Mouse (Mus musculus) mature B cell (primary cell): ENCODE results near the gene Dzip1l.

Experiments used
- in situ Hi-C: fragments of 300-500 bp; cut with MboI; formaldehyde crosslinking; loops from 2 replicates; pipeline ENCODE4 v1.14.3; 2019

The Dzip1l gene

GRCm38 (mm10) chr9:99660756-99661155 lies 31.5 kb downstream of the Dzip1l start:
- in situ Hi-C loops, result no loop called here

GRCm38 (mm10) chr9:99661606-99662166 lies 32.4 kb downstream of the Dzip1l start:
- in situ Hi-C loops, result no loop called here

- in situ Hi-C loops, result no loop called here
Measured at GRCm38 (mm10) chr9:99662406-99662805, 33.1 kb downstream of the Dzip1l start.

GRCm38 (mm10) chr9:99662887-99663286 lies 33.6 kb downstream of the Dzip1l start:
- in situ Hi-C loops, result no loop called here

- in situ Hi-C loops, result no loop called here
Measured at GRCm38 (mm10) chr9:99667596-99667995, 38.3 kb downstream of the Dzip1l start.

DNA sequence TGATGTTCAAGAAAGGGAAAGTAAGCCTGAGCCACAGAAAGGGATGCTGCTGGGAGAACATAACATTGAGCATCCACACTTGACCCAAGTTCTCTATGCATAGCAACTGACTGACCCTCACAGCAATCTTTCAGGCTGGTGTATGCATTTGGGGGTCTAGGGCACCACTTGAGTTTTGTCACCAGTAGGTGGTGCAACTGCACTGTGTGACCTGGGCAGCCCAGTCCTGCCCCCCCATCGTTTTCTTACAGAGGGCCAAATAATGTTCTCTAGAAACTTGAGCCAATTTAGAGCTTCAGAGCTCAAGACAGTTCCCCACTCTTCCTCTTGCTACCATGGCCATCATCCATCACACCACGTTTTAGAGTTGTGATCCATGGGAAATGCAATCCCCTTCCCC lies 42.3 kb downstream of the Dzip1l start:
- in situ Hi-C loops, result no loop called here

- in situ Hi-C loops, result no loop called here
Measured at GRCm38 (mm10) chr9:99675714-99676113, 46.4 kb downstream of the Dzip1l start.

GRCm38 (mm10) chr9:99681980-99682570 lies 52.8 kb downstream of the Dzip1l start:
- in situ Hi-C loops, result no loop called here

DNA sequence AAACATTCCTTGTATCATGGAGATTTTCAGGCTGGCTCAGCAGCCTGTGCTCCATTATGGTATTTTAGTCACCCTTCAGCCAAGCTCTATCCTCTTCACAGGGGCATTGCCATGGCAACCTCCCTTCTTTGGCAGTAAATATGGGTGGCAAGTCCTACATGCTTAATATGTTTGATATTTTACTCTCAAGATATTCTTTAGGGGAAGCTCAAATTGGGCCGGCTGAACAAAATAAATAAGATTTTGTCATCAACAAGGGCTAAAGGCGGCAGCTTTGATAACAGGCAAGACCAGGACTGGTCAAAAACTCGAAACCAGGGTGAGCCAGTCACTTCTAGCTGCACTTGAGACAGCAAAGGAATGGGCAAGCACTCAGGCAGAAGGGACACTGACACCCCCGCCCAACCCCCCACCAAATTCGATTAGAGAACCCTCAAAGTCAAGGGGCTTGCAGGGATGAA lies 55.8 kb downstream of the Dzip1l start:
- in situ Hi-C loops, result no loop called here

DNA sequence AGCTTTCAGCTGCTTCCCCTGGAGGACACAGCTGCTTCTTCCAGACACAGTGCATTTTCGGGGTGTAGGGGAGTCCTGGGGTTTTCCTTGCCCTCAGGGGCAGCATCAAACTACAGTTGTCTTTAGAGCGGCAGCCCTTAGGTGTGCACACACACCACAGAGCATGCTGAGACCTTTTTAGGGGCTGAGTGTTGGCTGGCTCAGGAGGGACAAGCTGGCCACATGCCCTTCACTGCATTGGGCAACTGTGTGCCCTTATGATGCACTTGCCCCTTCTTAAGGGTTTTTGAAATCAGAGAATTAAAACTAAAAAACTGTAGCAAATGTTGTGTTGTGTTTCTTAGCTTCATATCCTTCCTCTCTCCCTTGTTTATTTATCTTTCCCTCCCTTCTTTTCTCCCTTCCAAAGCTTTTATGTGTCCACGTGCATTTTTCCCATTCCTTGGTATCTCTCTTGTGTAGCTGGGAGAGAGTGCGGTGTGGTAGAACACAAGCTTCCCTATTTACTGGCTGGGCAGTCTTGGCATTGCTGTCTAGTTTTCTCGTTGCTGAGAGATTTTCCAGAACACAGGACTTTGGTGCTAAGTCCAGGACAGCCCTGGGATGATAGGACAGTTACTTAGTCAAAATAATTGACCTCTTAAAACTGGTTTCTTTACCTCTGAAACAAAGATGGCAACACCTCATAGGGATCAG lies 56.4 kb downstream of the Dzip1l start:
- in situ Hi-C loops, result no loop called here

GRCm38 (mm10) chr9:99689796-99690195 lies 60.5 kb downstream of the Dzip1l start:
- in situ Hi-C loops, result no loop called here

GRCm38 (mm10) chr9:99690386-99690785 lies 61.1 kb downstream of the Dzip1l start:
- in situ Hi-C loops, result no loop called here

DNA sequence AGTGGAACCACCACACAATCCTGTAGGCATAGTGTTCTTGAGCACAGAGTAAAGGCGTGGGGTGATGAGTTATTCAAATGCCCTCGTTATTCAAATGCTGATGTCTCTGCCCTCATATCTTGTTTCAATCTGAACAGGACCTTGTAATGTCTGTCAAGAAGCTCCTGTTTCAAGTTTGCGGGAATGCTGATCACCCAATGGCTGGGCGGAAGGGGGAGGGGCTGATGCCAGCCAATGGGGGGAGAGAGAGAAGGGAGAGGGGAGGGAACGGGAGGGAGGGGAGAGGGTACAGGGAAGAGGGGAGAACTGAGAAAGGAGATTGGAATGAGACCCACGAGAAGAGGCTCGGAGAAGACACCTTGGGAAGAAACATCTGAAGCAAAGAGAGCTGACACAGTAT lies 65.7 kb downstream of the Dzip1l start:
- in situ Hi-C loops, result no loop called here

- in situ Hi-C loops, result no loop called here
Measured at GRCm38 (mm10) chr9:99699752-99700389, 70.6 kb downstream of the Dzip1l start.

- in situ Hi-C loops, result no loop called here
Measured at GRCm38 (mm10) chr9:99701187-99701586, 71.9 kb downstream of the Dzip1l start.

DNA sequence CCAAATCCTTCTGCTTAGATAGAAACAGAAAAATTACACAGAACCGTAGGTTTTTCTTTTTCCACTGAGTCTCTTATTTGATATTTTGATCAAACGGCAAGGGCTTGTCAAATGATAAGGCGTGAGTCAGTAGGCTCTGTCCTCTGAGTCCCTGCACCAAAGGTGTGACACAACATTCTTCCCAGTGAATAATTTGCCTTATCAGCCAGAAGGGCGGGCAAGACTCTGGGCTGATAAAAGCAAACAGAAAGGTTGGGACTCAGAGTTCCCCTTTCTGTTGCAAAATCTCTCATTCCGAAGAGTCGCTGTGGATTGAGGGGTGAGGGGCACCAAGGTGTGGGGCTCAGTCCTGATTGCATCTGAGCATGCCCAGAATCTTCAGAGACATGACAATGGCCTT lies 72.9 kb downstream of the Dzip1l start:
- in situ Hi-C loops, result no loop called here

- in situ Hi-C loops, result no loop called here
Measured at GRCm38 (mm10) chr9:99703711-99704110, 74.4 kb downstream of the Dzip1l start.

GRCm38 (mm10) chr9:99706264-99706663 lies 77.0 kb downstream of the Dzip1l start:
- in situ Hi-C loops, result no loop called here

- in situ Hi-C loops, result no loop called here
Measured at GRCm38 (mm10) chr9:99707425-99708126, 78.3 kb downstream of the Dzip1l start.

DNA sequence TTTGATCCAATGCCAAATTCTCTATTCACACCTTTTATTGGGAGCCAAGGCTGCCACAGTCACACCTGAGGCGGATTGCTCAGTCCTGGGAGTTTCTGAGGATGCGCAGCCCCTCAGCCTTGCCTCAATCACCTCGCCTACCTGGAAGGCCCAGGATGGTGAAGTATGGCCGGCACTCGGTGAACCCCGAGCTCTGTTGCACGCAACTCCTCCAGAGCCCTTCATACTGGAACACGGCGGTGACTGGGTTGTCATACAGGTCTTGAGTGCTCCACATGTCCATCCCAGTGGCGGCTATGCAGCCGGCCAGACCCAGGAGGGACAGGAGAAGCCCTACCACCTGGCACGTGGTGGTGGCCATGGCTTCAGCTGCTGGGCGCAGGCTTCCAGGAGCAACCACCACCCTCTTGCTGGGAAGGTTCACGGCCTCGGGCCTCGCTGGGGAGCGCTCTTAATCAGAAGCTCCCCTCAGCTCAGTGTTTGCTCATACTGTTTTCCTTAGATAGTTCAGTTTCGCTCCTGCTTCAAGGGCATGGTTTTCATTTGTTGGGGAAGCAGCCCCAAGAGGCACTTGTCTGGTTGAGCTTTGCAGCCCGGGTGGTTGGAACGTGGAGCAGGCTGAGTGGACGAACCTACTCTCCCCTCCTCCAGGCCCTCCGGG lies 80.4 kb downstream of the Dzip1l start:
- in situ Hi-C loops, result no loop called here

DNA sequence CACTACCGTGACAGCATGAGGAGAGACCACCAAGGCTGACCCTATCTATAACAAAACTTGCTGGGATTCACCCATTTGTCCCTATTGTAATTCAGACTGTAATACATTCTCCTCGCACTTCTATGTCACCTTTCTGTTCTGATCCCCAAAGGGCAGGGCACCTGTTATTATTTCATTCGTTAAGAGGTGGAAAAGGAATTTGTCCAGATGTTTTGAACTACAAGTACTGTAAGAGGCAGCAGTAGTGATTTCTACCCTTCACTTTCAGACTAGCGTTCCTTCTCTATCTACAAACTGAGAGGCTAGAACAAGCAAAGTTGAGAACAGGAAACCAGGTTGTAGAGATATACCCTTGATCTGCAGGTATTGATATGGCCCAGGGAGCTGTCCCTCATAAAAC lies 81.0 kb downstream of the Dzip1l start:
- in situ Hi-C loops, result no loop called here

- in situ Hi-C loops, result no loop called here
Measured at GRCm38 (mm10) chr9:99717134-99717533, 87.8 kb downstream of the Dzip1l start, which contains the start of gene Cldn18. Cldn18 (minus strand) TSS chr9:99717267.
